Mouse (Mus musculus): ENCODE measurements at regions not wholly inside any gene's neighbourhood (a gene's known extent, or its start where the extent isn't known, plus 50 kb on each side); places are given as distances from the start of the nearest gene placed in this dataset.

DNA sequence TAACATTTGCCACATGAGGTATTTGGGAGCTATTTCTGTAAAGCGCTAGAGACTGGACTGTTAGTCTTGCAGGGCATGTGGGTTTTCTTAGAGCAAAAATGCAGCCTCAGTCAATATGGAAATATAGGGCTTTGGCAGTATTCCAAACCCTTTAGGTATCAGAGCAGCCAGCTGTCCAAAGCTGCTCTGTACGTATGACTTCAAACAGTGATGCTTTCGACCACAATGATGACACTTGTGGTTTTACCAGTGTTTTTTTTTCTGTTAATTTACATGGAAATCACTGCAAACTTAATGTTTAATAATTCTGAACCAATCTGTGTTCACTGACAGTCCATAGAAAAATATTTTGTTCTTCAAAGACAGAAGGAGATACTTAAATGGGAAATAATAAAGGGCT, 743.0 kb downstream of the Brinp3 start:
- no peak for DNase-seq (ENCODE audit: inconsistent age in 2 of 2, low spot score in 1 of 2)

DNA sequence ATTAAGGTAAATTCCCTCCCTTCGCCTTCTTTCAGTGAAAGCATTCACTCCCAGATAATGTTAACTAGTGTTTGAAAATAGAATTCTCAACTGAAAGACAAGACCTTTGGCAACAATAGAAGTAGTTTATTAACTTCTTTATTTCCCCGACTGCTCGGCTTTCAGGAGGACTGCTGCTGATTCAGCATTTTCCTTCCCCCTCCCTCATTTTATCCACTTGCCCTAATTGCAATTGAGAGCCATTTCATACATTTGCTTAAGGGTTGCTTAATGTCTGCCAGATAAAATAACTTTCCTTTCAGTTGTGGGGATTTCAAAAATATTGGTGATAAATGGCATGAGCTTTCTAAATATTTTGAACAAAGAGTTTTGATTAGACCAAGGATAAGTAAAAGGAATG, 744.5 kb downstream of the Brinp3 start:
- DNase-seq (ENCODE audit: inconsistent age in 2 of 2, low spot score in 1 of 2): no peak

GRCm38 (mm10) chr1:147273324-147273723, 778.8 kb downstream of the Brinp3 start:
- DNase-seq (ENCODE audit: inconsistent age in 2 of 2, low spot score in 1 of 2): no peak

- no peak for DNase-seq (ENCODE audit: inconsistent age in 2 of 2, low spot score in 1 of 2)
Measured at GRCm38 (mm10) chr1:147291119-147291518, 796.6 kb downstream of the Brinp3 start.

GRCm38 (mm10) chr1:147309246-147309645, 814.7 kb downstream of the Brinp3 start:
- DNase-seq (ENCODE audit: inconsistent age in 2 of 2, low spot score in 1 of 2): no peak

- no peak for DNase-seq (ENCODE audit: inconsistent age in 2 of 2, low spot score in 1 of 2)
Measured at GRCm38 (mm10) chr1:147343276-147343953, 848.9 kb downstream of the Brinp3 start.

DNA sequence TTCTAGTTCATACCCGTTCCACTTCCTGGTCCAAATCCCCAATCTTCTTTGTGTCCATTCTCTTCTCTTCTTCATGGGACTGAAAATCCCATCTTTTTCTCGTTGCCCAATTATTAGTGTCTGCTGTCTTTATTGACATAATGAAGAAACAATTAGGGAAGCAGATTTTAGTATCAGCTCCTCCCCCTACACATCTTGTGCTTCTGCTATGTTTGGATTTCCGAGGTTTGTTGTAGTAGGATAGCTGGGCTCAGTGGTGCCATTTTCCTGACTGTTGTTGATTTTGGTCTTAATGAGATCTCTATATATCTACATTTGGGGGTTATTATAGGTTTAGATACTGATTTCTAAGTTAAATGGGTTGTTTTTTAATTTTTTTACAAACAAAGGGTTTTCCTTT, 849.5 kb downstream of the Brinp3 start:
- no peak for DNase-seq (ENCODE audit: inconsistent age in 2 of 2, low spot score in 1 of 2)
